Mouse (Mus musculus): ENCODE measurements at regions not wholly inside any gene's neighbourhood (a gene's known extent, or its start where the extent isn't known, plus 50 kb on each side); places are given as distances from the start of the nearest gene placed in this dataset.

- Histone ChIP-seq H3K4me3 (ENCODE audit: low read depth, low read length) (no peak overlapping the region), H3K9me3 (ENCODE audit: control insufficient read depth, low read depth, low read length) (no peaks in the 10 kb centered on the region), H3K36me3 (ENCODE audit: control insufficient read depth, insufficient read depth, low read length) (no peaks in the 10 kb centered on the region), H3K9ac (replicated peaks; ENCODE audit: low read depth, low read length) (no peak overlapping the region), H3K4me2 (replicated peaks; ENCODE audit: low read depth, low read length) (no peak overlapping the region), H3K27me3 (ENCODE audit: control insufficient read depth, insufficient read depth, low read length) (no peaks in the 10 kb centered on the region), H3K27ac (ENCODE audit: low read length) (no peak overlapping the region), H3K4me1 (ENCODE audit: control insufficient read depth, insufficient read depth, low read length) (no peaks in the 10 kb centered on the region)
- 72% methylated on average over 5 of the region's 5 CpGs for WGBS
- no peak for ATAC-seq (ENCODE audit: insufficient number of reproducible peaks, insufficient read depth, low FRiP score, low read depth)
Measured at GRCm38 (mm10) chr5:40701651-40702050, 946.4 kb upstream of the Hs3st1 start.

- H3K36me3 ChIP-seq (ENCODE audit: control insufficient read depth, insufficient read depth, low read length) = no peaks in the 10 kb centered on the region
- WGBS = 77% methylated on average over 3 of the region's 3 CpGs
- H3K9ac ChIP-seq (replicated peaks; ENCODE audit: low read depth, low read length) = no peak overlapping the region
- H3K4me3 ChIP-seq (ENCODE audit: low read depth, low read length) = no peak overlapping the region
- no peaks in the 10 kb centered on the region for H3K4me1 ChIP-seq (ENCODE audit: control insufficient read depth, insufficient read depth, low read length)
- ATAC-seq (ENCODE audit: insufficient number of reproducible peaks, insufficient read depth, low FRiP score, low read depth) = no peak
- H3K27me3 ChIP-seq (ENCODE audit: control insufficient read depth, insufficient read depth, low read length) = no peaks in the 10 kb centered on the region
- no peaks in the 10 kb centered on the region for H3K9me3 ChIP-seq (ENCODE audit: control insufficient read depth, low read depth, low read length)
- H3K4me2 ChIP-seq (replicated peaks; ENCODE audit: low read depth, low read length) = no peak overlapping the region
- H3K27ac ChIP-seq (ENCODE audit: low read length) = no peak overlapping the region
Measured at GRCm38 (mm10) chr5:40697517-40698298, 942.4 kb upstream of the Hs3st1 start.
